Mouse (Mus musculus) megakaryocyte, embryonic 14.5 days (primary cell): ENCODE measurements around the gene Atoh7.

Source experiments
- FLI1 ChIP-seq: IDR thresholded peaks from 2 replicates; pipeline ENCODE4 v1.6.1; 2012; ENCODE audit warnings: low read length, inconsistent platforms, mixed read lengths
- GATA1 ChIP-seq: IDR thresholded peaks from 3 replicates; pipeline ENCODE4 v1.6.1; 2012; ENCODE audit warnings: mixed read lengths, low read length, inconsistent platforms, borderline replicate concordance

DNA sequence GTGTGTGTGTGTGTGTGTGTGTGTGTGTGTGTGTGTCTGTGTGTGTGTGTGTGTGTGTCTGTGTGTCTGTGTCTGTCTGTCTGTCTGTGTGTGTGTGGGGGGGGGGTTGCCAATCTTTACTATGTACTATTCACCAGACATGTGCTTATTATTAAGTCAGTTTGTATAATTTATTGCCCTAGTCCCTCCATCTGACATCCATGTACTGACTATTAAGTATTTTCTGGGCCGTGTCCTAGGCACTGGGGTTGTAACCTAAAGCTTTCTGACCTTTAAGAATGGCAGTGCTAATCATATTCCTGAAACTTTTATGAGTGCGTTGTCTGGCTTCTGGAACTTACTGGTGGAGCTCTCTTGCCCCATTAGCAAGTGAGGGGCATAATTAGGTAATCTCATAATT is 2.7 kb upstream of the Atoh7 start:
- no peak for TF ChIP-seq GATA1
- no peak for TF ChIP-seq FLI1
